Mouse (Mus musculus): ENCODE measurements at regions not wholly inside any gene's neighbourhood (a gene's known extent, or its start where the extent isn't known, plus 50 kb on each side); places are given as distances from the start of the nearest gene placed in this dataset.

DNA sequence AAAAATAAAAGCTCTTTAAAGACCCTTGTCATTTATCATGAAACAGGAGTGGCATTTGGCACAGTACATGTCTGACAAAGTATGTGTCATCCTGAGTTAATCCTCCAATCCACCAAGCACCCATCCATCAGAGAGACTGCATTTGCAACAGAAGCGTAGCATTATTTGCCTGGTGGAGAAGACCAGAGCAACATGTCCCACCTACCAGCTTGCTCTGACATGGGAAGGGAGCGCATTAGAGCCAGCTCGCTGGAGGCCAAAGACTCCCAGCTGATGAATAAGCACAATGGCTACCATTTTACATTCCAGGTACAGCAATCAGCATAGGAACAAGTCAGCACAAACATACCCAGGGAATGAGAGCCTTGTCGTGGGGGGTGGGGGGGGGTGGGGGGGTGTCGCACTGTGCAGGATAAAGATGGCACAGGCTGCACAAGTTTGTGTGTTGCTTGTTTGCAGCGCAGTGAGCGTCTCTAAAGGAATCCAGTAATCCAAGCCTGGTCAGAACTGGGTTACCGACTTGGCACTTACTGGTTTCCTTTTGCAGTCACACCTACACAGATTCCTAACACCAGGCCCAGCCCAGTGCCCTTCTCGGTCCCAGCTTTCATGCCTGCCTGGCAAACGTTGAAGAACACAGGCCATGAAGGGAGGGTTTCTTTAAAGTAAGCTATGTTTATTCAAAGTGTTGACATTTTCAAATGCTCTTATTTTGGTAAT is 507.8 kb upstream of the Atp11b start:
- TF ChIP-seq CTCF (IDR thresholded peaks at IDR 0.05; ENCODE audit: low read depth, low read length) (no peak), POLR2A (IDR thresholded peaks at IDR 0.05; ENCODE audit: borderline replicate concordance, low read depth, low read length) (no peak)
- H3K4me1 ChIP-seq (ENCODE audit: control insufficient read depth, insufficient read depth, low read length) = no peaks in the 10 kb centered on the region
- H3K27ac ChIP-seq (ENCODE audit: insufficient read depth, low read depth, low read length) = no peak overlapping the region
- H3K4me3 ChIP-seq (ENCODE audit: insufficient read depth, low read length) = no peak overlapping the region

DNA sequence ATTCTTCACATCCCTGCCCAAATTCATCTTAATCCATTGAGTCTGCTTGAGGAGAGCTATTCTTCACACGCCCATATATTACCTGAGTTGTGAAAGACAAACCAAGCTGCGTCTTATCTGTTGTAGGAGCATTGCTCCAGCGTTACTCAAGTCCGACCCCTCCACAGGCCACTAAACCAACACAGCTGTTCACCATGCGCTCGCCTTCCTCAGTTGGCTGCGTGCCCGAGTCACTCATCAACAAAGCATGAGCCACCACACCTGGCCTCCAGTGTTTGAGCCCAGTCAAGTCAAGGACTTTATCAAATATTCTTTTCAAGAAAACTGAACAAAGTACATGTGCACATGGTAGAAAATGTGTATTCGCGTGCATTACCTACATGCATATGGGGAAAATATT is 504.7 kb upstream of the Atp11b start:
- H3K4me1 ChIP-seq (ENCODE audit: control insufficient read depth, insufficient read depth, low read length) = no peaks in the 10 kb centered on the region

DNA sequence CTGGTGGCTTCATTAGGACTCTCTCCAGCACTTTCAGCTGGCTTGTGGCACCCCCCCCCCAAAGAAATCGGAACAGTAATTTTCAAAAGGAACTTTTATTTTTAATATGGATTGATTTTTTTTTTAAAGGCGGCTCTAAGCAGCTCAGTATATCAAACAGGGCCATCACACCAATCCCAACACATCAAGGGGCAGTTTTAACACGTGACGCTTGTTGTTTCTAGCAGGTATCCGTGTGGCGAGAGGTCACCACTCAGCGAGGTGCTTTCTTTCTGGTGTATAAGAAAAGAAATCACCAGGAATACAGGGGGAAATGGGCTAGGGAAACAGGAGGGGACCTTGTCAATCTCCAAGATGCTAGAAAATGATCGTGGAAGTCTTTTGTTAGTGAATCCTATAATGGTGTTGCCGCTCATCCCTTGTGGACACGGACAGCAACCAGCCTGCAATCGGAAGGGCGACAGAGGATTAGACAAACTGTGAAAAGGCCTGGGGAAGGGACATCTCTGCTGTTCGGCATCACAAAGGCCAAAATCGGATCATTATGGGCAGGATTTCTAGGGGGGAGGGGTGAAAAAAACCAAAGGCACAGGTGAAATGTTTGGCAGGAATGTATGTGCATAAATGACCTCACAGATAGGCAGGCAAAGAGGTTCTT is 503.7 kb upstream of the Atp11b start:
- Histone ChIP-seq H3K4me3 (ENCODE audit: insufficient read depth, low read length) (no peak overlapping the region), H3K4me1 (ENCODE audit: control insufficient read depth, insufficient read depth, low read length) (no peaks in the 10 kb centered on the region), H3K27ac (ENCODE audit: insufficient read depth, low read depth, low read length) (no peak overlapping the region)
- TF ChIP-seq POLR2A (IDR thresholded peaks at IDR 0.05; ENCODE audit: borderline replicate concordance, low read depth, low read length) = no peak
- TF ChIP-seq CTCF (IDR thresholded peaks at IDR 0.05; ENCODE audit: low read depth, low read length) = no peak

More for the DNA sequence above, 504.7 kb upstream of the Atp11b start:
- no peak for TF ChIP-seq CTCF (IDR thresholded peaks at IDR 0.05; ENCODE audit: low read depth, low read length)
- no peak for TF ChIP-seq POLR2A (IDR thresholded peaks at IDR 0.05; ENCODE audit: borderline replicate concordance, low read depth, low read length)
- no peak overlapping the region for H3K4me3 ChIP-seq (ENCODE audit: insufficient read depth, low read length)
- no peak overlapping the region for H3K27ac ChIP-seq (ENCODE audit: insufficient read depth, low read depth, low read length)

- no peak for TF ChIP-seq CTCF (IDR thresholded peaks at IDR 0.05; ENCODE audit: low read depth, low read length)
- no peak for TF ChIP-seq POLR2A (IDR thresholded peaks at IDR 0.05; ENCODE audit: borderline replicate concordance, low read depth, low read length)
- Histone ChIP-seq H3K4me3 (ENCODE audit: insufficient read depth, low read length) (no peak overlapping the region), H3K4me1 (ENCODE audit: control insufficient read depth, insufficient read depth, low read length) (no peaks in the 10 kb centered on the region), H3K27ac (ENCODE audit: insufficient read depth, low read depth, low read length) (no peak overlapping the region)
Measured at GRCm38 (mm10) chr3:35253861-35254260, 500.0 kb upstream of the Atp11b start.

GRCm38 (mm10) chr3:35260936-35261335 is 493.0 kb upstream of the Atp11b start:
- no peak overlapping the region for H3K4me3 ChIP-seq (ENCODE audit: insufficient read depth, low read length)
- TF ChIP-seq POLR2A (IDR thresholded peaks at IDR 0.05; ENCODE audit: borderline replicate concordance, low read depth, low read length) = no peak
- TF ChIP-seq CTCF (IDR thresholded peaks at IDR 0.05; ENCODE audit: low read depth, low read length) = no peak
- H3K4me1 ChIP-seq (ENCODE audit: control insufficient read depth, insufficient read depth, low read length) = no peaks in the 10 kb centered on the region
- H3K27ac ChIP-seq (ENCODE audit: insufficient read depth, low read depth, low read length) = no peak overlapping the region

DNA sequence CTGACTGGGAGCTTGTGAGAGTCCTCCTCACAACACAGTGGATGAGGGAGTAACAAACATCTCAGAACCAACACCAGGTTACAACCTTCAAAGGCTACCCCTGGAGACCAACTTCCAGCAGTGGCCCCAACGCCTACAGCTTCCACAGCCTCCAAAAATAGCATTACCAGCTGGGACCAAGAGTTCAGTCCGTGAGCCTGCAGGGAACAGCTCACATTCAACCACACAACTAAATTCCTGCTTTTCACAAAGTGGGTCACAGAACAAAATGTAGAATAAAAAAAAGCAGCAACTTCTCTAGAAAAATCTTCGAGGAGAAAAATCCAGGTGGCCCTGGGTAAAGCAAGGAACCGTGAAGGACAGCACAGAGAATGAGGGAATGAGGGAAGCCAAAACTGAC is 485.0 kb upstream of the Atp11b start:
- no peak for TF ChIP-seq POLR2A (IDR thresholded peaks at IDR 0.05; ENCODE audit: borderline replicate concordance, low read depth, low read length)
- TF ChIP-seq CTCF (IDR thresholded peaks at IDR 0.05; ENCODE audit: low read depth, low read length) = no peak
- Histone ChIP-seq H3K4me1 (ENCODE audit: control insufficient read depth, insufficient read depth, low read length) (no peaks in the 10 kb centered on the region), H3K27ac (ENCODE audit: insufficient read depth, low read depth, low read length) (no peak overlapping the region), H3K4me3 (ENCODE audit: insufficient read depth, low read length) (no peak overlapping the region)

DNA sequence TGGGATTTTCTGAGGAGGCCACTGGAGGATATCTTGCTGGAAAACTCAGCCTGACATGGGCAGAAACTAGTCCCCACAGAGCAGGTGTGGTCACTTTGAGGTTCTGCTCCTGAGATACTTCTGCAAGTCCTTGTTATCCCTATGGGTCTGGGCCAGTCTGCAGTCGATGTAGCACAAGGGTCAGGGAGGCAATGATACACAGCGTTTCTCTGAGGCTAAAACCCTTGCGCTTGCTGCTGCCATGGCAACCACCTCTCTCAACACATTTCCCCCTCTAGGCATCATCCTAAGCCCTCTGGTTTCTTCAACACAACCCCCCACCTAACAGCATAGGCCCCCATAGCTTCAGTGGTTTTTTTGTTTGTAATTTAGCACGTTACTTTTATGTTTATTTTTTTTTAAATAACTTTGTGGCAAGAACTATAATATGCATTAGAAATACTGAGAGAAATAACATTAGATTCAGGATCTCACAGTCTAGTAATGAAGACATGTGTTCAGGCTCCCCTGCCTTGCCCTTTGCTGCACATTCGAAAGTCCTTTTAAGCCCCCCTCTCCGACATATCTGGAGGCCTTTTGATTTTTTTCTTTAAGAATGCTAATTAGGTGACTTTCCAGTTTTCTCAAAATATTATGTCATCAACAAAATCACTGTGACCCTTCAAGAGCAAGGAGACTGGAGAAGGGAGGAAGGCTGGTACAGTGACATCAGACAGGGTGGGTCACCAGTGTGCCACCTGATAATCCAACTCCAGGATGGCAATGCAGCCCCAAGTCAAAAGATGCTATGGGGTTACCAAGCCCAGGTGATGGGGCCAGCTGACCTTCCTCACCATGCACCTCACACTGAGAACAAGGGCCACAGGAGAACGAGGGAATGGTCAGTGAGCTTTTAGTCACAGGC is 483.7 kb upstream of the Atp11b start:
- no peak overlapping the region for H3K4me3 ChIP-seq (ENCODE audit: insufficient read depth, low read length)
- no peak for TF ChIP-seq POLR2A (IDR thresholded peaks at IDR 0.05; ENCODE audit: borderline replicate concordance, low read depth, low read length)
- TF ChIP-seq CTCF (IDR thresholded peaks at IDR 0.05; ENCODE audit: low read depth, low read length) = no peak
- no peaks in the 10 kb centered on the region for H3K4me1 ChIP-seq (ENCODE audit: control insufficient read depth, insufficient read depth, low read length)
- no peak overlapping the region for H3K27ac ChIP-seq (ENCODE audit: insufficient read depth, low read depth, low read length)

GRCm38 (mm10) chr3:35273546-35273945 is 480.4 kb upstream of the Atp11b start:
- TF ChIP-seq CTCF (IDR thresholded peaks at IDR 0.05; ENCODE audit: low read depth, low read length) (no peak), POLR2A (IDR thresholded peaks at IDR 0.05; ENCODE audit: borderline replicate concordance, low read depth, low read length) (no peak)
- H3K27ac ChIP-seq (ENCODE audit: insufficient read depth, low read depth, low read length) = no peak overlapping the region
- H3K4me1 ChIP-seq (ENCODE audit: control insufficient read depth, insufficient read depth, low read length) = no peaks in the 10 kb centered on the region
- H3K4me3 ChIP-seq (ENCODE audit: insufficient read depth, low read length) = no peak overlapping the region

GRCm38 (mm10) chr3:35280981-35281380 is 472.9 kb upstream of the Atp11b start:
- Histone ChIP-seq H3K4me3 (ENCODE audit: insufficient read depth, low read length) (no peak overlapping the region), H3K4me1 (ENCODE audit: control insufficient read depth, insufficient read depth, low read length) (no peaks in the 10 kb centered on the region), H3K27ac (ENCODE audit: insufficient read depth, low read depth, low read length) (no peak overlapping the region)
- TF ChIP-seq POLR2A (IDR thresholded peaks at IDR 0.05; ENCODE audit: borderline replicate concordance, low read depth, low read length) (no peak), CTCF (IDR thresholded peaks at IDR 0.05; ENCODE audit: low read depth, low read length) (no peak)

Data from bone marrow macrophage, adult 2 months (primary cell).